Mouse (Mus musculus) megakaryocyte progenitor cell, adult 5-6 weeks (primary cell): ENCODE data around the gene Nxn. TPM values are rescaled to one million over a fixed set of nuclear protein-coding genes. Genes with fewer than 3 reads are reported as not detected.
A peak's percentile ranks its signal among the peaks of the same experiment; 100 is the strongest.
"Not testable (repeated sequence)": the region's sequence is repeated elsewhere in the genome, so short reads cannot be mapped to it uniquely, and the experiment has no call there.

Experiments
- ATAC-seq: replicated peaks from 2 replicates; pipeline ENCODE4 v1.8.0; 2016; ENCODE audit warnings: mild to moderate bottlenecking, moderate TSS enrichment, inconsistent platforms; ENCODE audit not compliant: poor library complexity
- total RNA-seq, 2 experiments: library from RNA; stranded (forward) in 1 of 2; stranded (reverse) in 1 of 2; fragments of 157-497, 149-512 nt in 1 of 2; fragments of 200-1000 nt in 1 of 2; gene quantifications; 2 replicates each; pipeline versions ENCODE4 v1.2.3 to v1.2.4; 2015 to 2017

Nxn gene
- total RNA-seq, 2 experiments from 2014 or later, result 20.7 to 26.5 TPM

DNA sequence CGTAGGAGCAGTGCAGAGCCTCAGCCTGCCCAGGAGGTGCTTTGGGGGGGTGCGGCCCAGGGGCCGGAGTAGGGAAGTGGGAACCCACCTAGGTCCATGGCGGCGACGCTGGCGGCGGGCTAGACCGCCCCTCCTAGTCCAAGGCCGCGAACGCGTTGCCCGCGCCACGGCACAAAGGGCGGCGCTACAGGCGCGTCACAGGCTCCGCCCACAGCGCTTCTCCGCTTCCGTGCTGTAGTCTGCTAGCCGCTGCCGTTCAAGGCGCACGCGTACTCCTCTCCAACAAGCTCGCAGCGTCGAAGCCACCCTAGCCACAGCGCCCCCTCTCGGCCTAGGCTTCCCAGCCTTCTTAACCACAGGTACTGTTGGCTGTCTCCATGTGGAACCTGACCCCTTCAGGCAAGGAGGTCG is 181.5 kb downstream of the Nxn start, which contains the start of the genes Dbil5 and Gemin4:
Gene Dbil5 (plus strand): TSS at position 219 of the 411 bp plus-strand sequence.
Gene Gemin4 (minus strand): TSS at position 275 of the 411 bp plus-strand sequence.
- peak; percentile 98 for ATAC-seq

GRCm38 (mm10) chr11:76216681-76217389 is 182.1 kb downstream of the Nxn start:
- ATAC-seq, result peak; percentile 6; the same call in 1 of the 2 replicates

DNA sequence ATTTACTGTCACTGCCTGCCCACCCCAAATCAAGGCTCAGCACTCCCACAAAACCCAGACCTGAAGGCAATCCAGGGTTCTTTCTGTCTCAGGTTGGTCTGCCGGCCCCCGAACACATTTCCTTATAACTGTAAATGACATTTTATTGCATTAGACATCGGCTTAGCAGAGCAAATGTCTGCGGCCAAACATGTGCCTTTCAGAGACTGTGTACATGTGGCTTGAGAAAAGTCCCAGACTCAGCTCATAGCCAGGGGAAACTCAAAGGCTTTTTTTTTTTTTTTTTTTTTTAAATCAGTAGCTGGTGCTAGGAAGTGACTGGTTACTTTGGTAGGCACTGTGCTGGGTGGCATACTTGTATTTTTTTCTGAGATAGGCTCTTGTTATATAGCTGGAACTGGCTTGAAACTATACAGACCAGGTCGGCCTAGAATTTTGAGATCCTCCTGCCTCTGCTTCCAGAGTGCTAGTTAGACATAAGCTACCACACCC is 182.8 kb downstream of the Nxn start:
- no peak for ATAC-seq

DNA sequence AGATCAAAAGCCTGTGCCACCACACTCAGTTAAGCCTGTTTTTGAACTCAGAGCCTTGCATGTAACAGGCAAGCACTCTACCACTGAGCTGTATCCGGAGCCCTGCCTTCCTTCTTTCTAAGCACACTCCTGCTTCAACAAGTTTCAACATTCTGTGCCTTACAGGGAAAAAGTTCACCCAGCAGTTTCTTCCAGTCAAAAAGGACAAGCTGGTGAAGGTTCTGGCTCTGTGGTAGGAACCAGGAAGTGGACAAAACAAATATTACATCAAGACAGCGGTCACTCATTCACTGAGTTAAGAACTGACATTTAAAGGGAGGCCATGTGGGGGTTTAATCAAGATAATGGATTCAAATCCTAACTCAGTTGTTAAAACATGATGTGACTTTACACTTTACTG is 183.9 kb downstream of the Nxn start:
- no peak for ATAC-seq

DNA sequence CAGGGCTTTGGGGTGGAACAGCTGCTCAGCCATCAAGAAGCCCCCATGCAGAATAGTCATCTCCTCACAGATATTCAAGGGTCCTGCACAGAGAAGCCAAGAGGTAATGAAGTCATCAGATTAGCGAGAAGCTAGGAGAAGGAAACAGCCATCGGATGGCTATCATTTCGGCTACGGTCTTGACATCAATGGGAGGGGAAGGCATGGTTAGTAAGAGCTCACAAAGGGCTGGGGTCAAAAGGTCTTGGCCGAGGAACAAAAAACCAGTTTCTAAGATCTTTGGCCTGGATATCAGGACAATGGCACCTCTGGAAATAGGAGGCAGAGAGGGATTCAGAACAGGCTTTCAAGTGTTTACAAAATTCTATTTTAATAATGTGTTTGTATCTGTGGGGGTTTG is 185.1 kb downstream of the Nxn start:
- ATAC-seq, result no peak

DNA sequence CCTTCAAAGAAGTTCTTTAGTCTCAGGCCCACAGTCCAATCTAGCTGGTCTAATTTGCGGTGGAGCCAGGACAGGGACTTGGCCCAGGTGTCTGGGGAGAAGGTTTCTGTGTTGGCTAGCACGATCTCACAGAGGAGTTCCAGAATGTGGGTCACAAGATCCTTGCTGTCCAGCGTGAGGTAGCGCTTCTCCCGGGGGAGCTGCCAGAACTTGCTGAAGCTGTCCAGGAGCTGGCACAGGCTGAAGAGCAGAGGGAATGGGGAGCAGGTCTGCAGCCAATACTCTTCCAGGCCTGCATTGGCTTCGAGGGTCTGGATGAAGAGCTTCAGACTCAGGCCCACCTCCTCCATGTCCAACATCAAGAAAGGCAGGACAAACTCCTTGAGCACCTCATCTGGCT is 187.3 kb downstream of the Nxn start:
- not testable (repeated sequence) for ATAC-seq

DNA sequence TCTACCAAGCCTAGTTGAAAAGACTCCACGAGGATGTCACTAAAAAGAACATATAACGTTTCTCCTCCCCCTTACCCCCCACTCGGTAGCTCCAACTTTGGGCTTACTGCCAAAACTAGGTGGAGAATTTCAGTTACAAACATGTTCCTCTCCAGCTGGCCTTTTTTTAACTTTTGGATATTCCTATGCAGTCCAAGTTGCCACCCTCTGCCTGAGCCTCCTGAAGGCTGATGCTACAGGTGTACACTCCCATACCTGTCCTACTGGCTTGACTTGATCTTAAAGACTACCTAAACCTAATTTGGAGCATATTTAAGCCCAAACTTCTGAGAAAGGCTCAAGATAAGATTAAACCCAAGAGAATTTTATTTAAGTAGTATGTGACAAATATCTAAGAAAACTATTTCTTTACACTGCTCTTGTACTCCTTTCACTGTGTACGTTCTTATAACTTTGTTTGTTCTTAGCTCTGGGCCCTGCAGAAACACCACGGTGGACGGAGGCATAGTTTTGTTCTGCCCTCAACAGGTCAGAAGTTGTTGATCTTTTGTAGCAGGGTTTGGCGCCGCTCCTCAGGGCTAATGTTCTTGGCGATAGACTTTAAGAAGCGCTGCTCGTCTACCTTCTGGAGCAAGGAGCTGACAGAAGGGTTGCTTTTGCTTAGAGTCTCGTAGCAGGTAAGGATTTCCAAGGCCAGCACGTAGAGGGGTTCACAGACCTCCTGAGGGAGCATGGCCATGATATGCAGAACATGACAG is 188.5 kb downstream of the Nxn start:
- no peak for ATAC-seq

Other genes with a start within 250 kb of the Nxn start
- gene Vps53, start 219.5 kb downstream of the Nxn start, total RNA-seq (2015), result 35.3 and 37.8 TPM in 2 replicates
- 35.4 and 58.6 TPM in 2 replicates for gene Vps53, start 219.5 kb downstream of the Nxn start, total RNA-seq (2017)
- gene Fam57a, start 219.5 kb downstream of the Nxn start, total RNA-seq (2015), result 3.3 and 3.5 TPM in 2 replicates
- gene Fam57a, start 219.5 kb downstream of the Nxn start, total RNA-seq (2017), result 2.2 and 4.1 TPM in 2 replicates
- gene Dbil5, start 181.5 kb downstream of the Nxn start, total RNA-seq (2015), result not detected in 2 replicates
- 0.78 TPM in 1 of 2 replicates, not detected in the other for gene Dbil5, start 181.5 kb downstream of the Nxn start, total RNA-seq (2017)
- gene Gemin4, start 181.5 kb downstream of the Nxn start, total RNA-seq (2015), result 12.3 and 23.4 TPM in 2 replicates
- gene Gemin4, start 181.5 kb downstream of the Nxn start, total RNA-seq (2017), result 17.4 and 19.5 TPM in 2 replicates
- 16.3 and 21.1 TPM in 2 replicates for gene Mrm3, start 155.4 kb downstream of the Nxn start, total RNA-seq (2015)
- gene Mrm3, start 155.4 kb downstream of the Nxn start, total RNA-seq (2017), result 28.7 and 36.5 TPM in 2 replicates
- gene Glod4, start 155.4 kb downstream of the Nxn start, total RNA-seq (2015), result 83.9 and 84.1 TPM in 2 replicates
- 156 and 273 TPM in 2 replicates for gene Glod4, start 155.4 kb downstream of the Nxn start, total RNA-seq (2017)
- 20.4 and 25.9 TPM in 2 replicates for gene Timm22, start 7.8 kb upstream of the Nxn start, total RNA-seq (2015)
- 11.0 and 14.2 TPM in 2 replicates for gene Timm22, start 7.8 kb upstream of the Nxn start, total RNA-seq (2017)
- 25.2 and 32.5 TPM in 2 replicates for gene Abr, start 223.2 kb upstream of the Nxn start, total RNA-seq (2015)
- 45.9 and 49.7 TPM in 2 replicates for gene Abr, start 223.2 kb upstream of the Nxn start, total RNA-seq (2017)